Mouse (Mus musculus): ENCODE results near the gene Ubc. TPM values are rescaled to one million over a fixed set of nuclear protein-coding genes. Genes with fewer than 3 reads are reported as not detected.

The Ubc gene
- polyA plus RNA-seq, 1 experiment from 2014 or later, result 517 TPM

DNA sequence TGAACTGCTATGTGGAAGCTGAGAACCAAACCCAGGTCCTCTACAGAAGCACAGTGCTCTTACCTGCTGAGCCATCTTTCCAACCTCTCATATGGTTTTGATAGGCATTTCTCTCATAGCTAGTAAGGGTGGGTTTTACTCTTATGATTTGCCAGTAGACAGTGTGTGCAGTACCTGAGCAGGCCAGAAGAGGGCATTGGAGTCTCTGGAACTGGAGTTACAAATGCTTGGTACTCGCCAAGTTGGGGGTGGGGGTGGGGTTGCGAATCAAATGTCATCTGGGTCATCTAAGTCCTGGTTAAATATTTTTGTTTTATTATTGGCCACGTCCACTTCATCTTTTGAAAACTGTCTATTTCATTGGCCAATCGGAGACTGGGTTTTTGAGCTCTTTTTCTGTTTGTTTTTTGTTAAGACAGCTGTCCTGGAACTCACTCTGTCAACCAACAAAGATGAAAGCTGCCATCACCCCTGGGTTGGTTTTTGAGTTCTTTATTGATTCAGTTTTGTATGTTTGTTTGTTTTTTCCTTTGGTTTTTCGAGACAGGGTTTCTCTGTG is 22.0 kb upstream of the Ubc start:
- peaks cover 42% of the 10 kb centered on the region for H3K36me3 ChIP-seq
- DNase-seq, result peak; percentile 60

DNA sequence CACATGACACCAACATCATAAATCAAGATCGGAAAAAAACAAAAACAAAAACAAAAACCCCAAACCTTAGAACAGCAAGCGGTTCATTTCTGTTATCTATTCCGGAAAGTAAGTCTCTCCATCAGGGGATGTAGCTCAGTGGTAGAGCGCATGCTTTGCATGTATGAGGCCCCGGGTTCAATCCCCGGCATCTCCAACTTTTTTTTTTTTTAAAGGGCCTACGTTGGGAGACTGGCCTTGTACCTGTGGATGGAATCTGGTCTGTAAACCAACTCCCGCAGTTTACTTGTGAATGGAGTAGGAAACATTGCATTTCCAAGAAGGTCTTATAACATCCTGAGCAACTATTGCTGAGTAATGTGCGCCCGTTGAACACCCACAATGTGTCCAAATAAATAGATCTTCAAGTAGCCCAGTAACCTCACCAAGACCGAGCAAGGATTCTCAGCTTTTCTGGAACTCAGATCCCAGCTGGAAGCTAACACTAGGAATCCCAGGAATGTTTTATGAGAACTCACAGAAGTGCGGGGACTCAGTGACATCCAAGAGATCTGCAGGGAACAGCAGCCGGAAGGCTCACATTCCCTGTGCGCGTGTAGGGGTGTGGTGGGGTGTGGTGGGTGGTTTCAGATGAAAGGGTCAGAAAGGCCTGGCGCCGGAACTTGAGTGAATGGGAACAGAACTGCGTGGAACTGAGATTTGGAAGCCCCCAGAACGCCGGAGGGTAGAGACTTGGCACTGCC is 19.5 kb upstream of the Ubc start:
- Histone ChIP-seq H3K4me2 (peak overlapping the region; percentile 79), H3K27ac (peak overlapping the region; percentile 79), H3K4me3 (replicated peaks) (peak overlapping the region; percentile 61), H3K9me3 (replicated peaks) (no peaks in the 10 kb centered on the region), H3K4me1 (replicated peaks) (peaks cover 47% of the 10 kb centered on the region), H3K9ac (peak overlapping the region; percentile 66), H3K27me3 (no peaks in the 10 kb centered on the region), H3K36me3 (peaks cover 17% of the 10 kb centered on the region)
- peak; percentile 50 for ATAC-seq (ENCODE audit: low read depth)
- peak; percentile 57 for DNase-seq
- 13% methylated on average over 20 of the region's 20 CpGs for WGBS (ENCODE audit: insufficient replicate concordance)

More for the DNA sequence above, 22.0 kb upstream of the Ubc start:
- no peak overlapping the region for H3K27ac ChIP-seq
- H3K4me2 ChIP-seq, result no peak overlapping the region
- no peaks in the 10 kb centered on the region for H3K27me3 ChIP-seq
- no peak for ATAC-seq (ENCODE audit: low read depth)
- no peak overlapping the region for H3K4me3 ChIP-seq (replicated peaks)
- H3K9me3 ChIP-seq (replicated peaks), result no peaks in the 10 kb centered on the region
- WGBS (ENCODE audit: insufficient replicate concordance), result 44% methylated on average over 5 of the region's 5 CpGs
- peaks cover 33% of the 10 kb centered on the region for H3K4me1 ChIP-seq (replicated peaks)
- no peak overlapping the region for H3K9ac ChIP-seq

DNA sequence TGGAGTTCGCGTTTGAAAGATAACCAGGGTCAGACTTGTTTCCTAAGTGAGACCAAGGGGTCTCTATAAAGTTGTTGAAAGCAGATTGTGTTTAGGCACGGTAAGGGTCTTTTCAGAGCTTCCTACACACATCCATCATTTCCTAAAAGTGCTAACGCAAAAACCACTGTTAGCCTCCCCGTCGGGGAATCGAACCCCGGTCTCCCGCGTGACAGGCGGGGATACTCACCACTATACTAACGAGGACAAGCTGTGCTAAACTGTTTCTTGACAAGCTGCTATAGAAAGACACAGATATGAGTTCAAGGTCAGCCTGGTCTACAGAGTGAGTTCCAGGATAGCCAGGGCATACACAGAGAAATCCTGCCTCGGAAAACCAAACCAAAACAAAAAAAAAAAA is 18.8 kb upstream of the Ubc start:
- H3K9me3 ChIP-seq (replicated peaks), result no peaks in the 10 kb centered on the region
- peak overlapping the region; percentile 79 for H3K27ac ChIP-seq
- ATAC-seq (ENCODE audit: low read depth) (peak; percentile 73), DNase-seq (peak; percentile 85)
- no peaks in the 10 kb centered on the region for H3K27me3 ChIP-seq
- peak overlapping the region; percentile 61 for H3K4me3 ChIP-seq (replicated peaks)
- peak overlapping the region; percentile 66 for H3K9ac ChIP-seq
- under 1% methylated on average over 13 of the region's 13 CpGs for WGBS (ENCODE audit: insufficient replicate concordance)
- peak overlapping the region; percentile 79 for H3K4me2 ChIP-seq
- H3K36me3 ChIP-seq, result peaks cover 11% of the 10 kb centered on the region
- peaks cover 48% of the 10 kb centered on the region for H3K4me1 ChIP-seq (replicated peaks)

DNA sequence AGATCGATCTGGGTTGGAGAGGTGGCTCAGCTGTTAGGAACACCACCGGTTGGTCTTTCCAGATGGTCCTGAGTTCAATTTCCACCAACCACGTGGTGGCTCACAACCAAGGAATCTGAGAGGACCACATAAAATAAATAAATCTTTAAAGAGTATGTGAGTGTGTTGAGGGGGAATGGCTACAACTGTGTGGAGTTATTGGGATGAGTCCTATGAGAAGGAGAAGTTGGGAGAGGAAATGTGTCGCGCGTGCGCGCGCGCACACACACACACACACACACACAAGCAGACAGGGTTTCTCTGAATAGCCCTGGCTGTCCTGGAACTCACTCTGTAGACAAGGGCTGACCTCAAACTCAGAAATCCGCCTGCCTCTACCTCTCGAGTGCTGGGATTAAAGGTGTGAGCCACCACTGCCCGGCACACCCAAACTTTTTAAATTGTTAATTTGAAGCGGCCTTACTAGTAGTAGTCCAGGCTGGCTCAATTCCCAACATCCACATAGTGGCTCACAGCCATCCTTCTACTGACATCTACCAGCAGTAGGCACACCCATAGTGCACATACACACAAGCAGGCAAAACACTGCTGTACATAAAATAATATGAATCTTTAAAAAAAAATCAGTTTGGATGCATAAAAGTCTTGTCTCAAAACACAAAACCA is 18.0 kb upstream of the Ubc start:
- H3K9me3 ChIP-seq (replicated peaks), result no peaks in the 10 kb centered on the region
- H3K27ac ChIP-seq, result peak overlapping the region; percentile 64
- peaks cover 56% of the 10 kb centered on the region for H3K4me1 ChIP-seq (replicated peaks)
- peaks cover 2% of the 10 kb centered on the region for H3K27me3 ChIP-seq
- ATAC-seq (ENCODE audit: low read depth) (no peak), DNase-seq (no peak)
- H3K4me3 ChIP-seq (replicated peaks), result peak overlapping the region; percentile 61
- H3K4me2 ChIP-seq, result peak overlapping the region; percentile 79
- 45% methylated on average over 14 of the region's 14 CpGs for WGBS (ENCODE audit: insufficient replicate concordance)
- peak overlapping the region; percentile 22; the same call in 1 of the 2 replicates for H3K9ac ChIP-seq
- peaks cover 3% of the 10 kb centered on the region; the same call in 1 of the 2 replicates for H3K36me3 ChIP-seq

- Histone ChIP-seq H3K9ac (peak overlapping the region; percentile 74), H3K4me1 (replicated peaks) (peaks cover 63% of the 10 kb centered on the region), H3K27ac (peak overlapping the region; percentile 82), H3K4me3 (replicated peaks) (peak overlapping the region; percentile 72), H3K4me2 (peak overlapping the region; percentile 79), H3K36me3 (no peaks in the 10 kb centered on the region), H3K27me3 (peaks cover 10% of the 10 kb centered on the region), H3K9me3 (replicated peaks) (no peaks in the 10 kb centered on the region)
- WGBS (ENCODE audit: insufficient replicate concordance), result 44% methylated on average over 13 of the region's 13 CpGs
- DNase-seq (no peak), ATAC-seq (ENCODE audit: low read depth) (no peak)
These were observed 17.2 kb upstream of the Ubc start for GRCm38 (mm10) chr5:125407020-125407830.

DNA sequence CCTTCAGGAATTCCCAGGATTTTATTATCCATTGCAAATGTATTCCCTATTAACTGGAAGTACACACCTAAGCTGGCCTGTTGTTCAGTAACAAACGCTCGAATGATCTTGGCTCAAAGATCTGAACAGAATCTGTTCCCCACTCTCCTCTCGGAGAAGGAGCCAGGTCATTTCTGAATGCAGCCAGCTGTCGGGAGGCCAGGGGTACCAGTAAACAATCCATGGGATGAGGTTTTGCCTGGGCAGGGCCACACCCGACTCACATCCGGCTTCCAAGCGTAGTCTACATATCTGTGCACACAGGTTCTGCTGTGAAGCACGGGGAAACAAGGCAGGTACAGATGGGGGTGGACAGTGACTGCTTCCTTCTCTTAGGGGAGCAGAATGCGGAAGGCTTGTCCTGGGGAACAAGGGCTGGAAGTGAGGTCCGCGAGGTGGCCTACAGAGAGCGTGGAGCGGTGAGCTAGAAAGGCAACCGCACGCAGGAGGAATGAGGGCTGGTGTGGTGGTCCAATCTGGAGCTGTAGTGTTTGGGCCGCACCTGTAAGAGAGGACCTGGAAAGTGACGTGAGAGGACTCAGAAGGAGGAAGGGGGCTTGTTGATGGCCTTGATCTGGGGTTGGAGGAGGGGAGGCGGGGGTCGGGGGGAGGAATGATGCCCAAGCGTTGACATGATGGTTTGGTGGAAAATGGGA is 16.5 kb upstream of the Ubc start:
- H3K4me1 ChIP-seq (replicated peaks), result peaks cover 63% of the 10 kb centered on the region
- H3K9me3 ChIP-seq (replicated peaks), result no peaks in the 10 kb centered on the region
- peak overlapping the region; percentile 74 for H3K9ac ChIP-seq
- ATAC-seq (ENCODE audit: low read depth) (peak; percentile 47), DNase-seq (peak; percentile 59)
- peaks cover 16% of the 10 kb centered on the region for H3K27me3 ChIP-seq
- H3K4me2 ChIP-seq, result peak overlapping the region; percentile 79
- WGBS (ENCODE audit: insufficient replicate concordance), result 3% methylated on average over 20 of the region's 20 CpGs
- H3K27ac ChIP-seq, result peak overlapping the region; percentile 82
- H3K4me3 ChIP-seq (replicated peaks), result peak overlapping the region; percentile 72
- H3K36me3 ChIP-seq, result no peaks in the 10 kb centered on the region

DNA sequence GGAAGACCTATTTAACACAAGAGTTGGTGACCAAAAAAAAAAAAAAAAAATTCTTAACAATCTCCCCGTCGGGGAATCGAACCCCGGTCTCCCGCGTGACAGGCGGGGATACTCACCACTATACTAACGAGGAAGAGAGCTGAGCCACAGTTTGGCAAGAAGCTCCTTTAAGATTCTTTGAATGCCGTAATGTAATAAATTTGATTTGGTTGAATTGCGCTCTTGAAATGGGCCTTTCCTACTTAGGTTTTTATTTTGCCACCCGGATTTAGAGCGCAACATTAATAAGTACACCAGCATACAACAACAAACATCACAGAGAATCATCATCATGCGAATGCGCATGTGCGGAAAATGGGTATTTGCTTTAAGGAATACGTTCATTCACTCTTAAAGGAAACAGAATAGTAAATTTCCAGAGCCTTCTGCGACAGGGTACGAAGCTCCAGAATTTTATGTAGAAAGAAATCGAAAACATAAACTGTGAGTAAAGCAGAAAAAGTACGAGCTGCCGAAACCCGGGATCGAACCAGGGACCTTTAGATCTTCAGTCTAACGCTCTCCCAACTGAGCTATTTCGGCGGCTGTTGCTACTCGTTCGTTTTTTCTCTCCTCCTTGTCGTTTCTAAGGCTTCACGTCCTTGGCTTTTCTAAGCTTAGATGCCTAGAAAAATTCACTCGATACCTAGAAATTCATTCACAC is 15.7 kb upstream of the Ubc start:
- Histone ChIP-seq H3K27me3 (peaks cover 23% of the 10 kb centered on the region), H3K27ac (peak overlapping the region; percentile 85), H3K4me1 (replicated peaks) (peaks cover 63% of the 10 kb centered on the region), H3K9ac (peak overlapping the region; percentile 76), H3K4me3 (replicated peaks) (peak overlapping the region; percentile 72), H3K36me3 (no peaks in the 10 kb centered on the region), H3K4me2 (peak overlapping the region; percentile 79), H3K9me3 (replicated peaks) (no peaks in the 10 kb centered on the region)
- DNase-seq (peak; percentile 76), ATAC-seq (ENCODE audit: low read depth) (peak; percentile 39)
- WGBS (ENCODE audit: insufficient replicate concordance), result under 1% methylated on average over 31 of the region's 31 CpGs

DNA sequence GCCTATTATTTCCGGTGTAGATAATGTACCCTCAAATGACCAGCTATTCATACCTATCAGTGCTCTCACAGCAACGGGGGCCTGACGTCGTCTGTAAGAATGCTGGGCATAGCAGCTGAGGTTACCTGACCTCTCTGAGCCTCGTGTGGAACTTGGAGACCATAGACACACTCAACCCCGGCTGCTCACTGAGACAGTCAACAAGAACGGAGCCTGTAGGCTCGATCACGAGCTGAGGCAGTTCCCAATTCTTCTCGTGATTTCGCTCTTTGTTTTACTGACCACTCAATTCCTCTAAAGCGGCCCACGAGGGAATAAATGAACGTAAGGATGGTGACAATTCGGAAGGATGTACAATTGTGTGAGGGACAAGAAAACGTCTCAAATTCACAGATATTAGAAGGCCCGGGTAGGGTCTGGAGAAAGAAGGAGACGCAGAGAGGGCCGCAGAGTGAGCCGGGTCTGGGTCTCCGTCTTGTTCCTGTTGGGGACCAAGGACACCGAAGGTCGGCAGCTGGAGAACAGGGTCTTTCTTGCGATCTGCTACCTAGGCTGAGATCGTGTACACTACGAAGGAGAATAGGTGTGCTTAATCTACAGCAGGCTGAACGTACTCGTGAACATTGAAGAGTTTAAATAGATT is 15.0 kb upstream of the Ubc start:
- peak overlapping the region; percentile 72 for H3K4me3 ChIP-seq (replicated peaks)
- H3K9me3 ChIP-seq (replicated peaks), result no peaks in the 10 kb centered on the region
- peak overlapping the region; percentile 85 for H3K27ac ChIP-seq
- no peaks in the 10 kb centered on the region for H3K36me3 ChIP-seq
- WGBS (ENCODE audit: insufficient replicate concordance), result under 1% methylated on average over 28 of the region's 28 CpGs
- H3K27me3 ChIP-seq, result peaks cover 23% of the 10 kb centered on the region
- H3K9ac ChIP-seq, result peak overlapping the region; percentile 76
- ATAC-seq (ENCODE audit: low read depth) (peak; percentile 31), DNase-seq (peak; percentile 65)
- peaks cover 57% of the 10 kb centered on the region for H3K4me1 ChIP-seq (replicated peaks)
- peak overlapping the region; percentile 79 for H3K4me2 ChIP-seq

- H3K4me1 ChIP-seq (replicated peaks), result peaks cover 52% of the 10 kb centered on the region
- DNase-seq, result no peak
- 1% methylated on average over 7 of the region's 7 CpGs for WGBS (ENCODE audit: insufficient replicate concordance)
These were observed 14.5 kb upstream of the Ubc start for GRCm38 (mm10) chr5:125404536-125404902.

More at GRCm38 (mm10) chr5:125404536-125404902, 14.5 kb upstream of the Ubc start:
- H3K4me3 ChIP-seq (replicated peaks), result peak overlapping the region; percentile 72
- no peak for ATAC-seq (ENCODE audit: low read depth)
- peaks cover 25% of the 10 kb centered on the region for H3K27me3 ChIP-seq
- H3K9me3 ChIP-seq (replicated peaks), result no peaks in the 10 kb centered on the region
- H3K4me2 ChIP-seq, result peak overlapping the region; percentile 79
- H3K36me3 ChIP-seq, result no peaks in the 10 kb centered on the region
- peak overlapping the region; percentile 85 for H3K27ac ChIP-seq
- H3K9ac ChIP-seq, result peak overlapping the region; percentile 76

Measured in liver, embryonic 13.5 days (tissue).